Mouse (Mus musculus) hindbrain, embryonic 14.5 days (tissue): ENCODE results near the gene Pnp2. TPM values are rescaled to one million over a fixed set of nuclear protein-coding genes. Genes with fewer than 3 reads are reported as not detected.
"Not testable (repeated sequence)": the region's sequence is repeated elsewhere in the genome, so short reads cannot be mapped to it uniquely, and the experiment has no call there.

Source experiments
- ATAC-seq: fragments of 200-750 bp; cut with Nextera tagmentation; 2 replicates; pipeline ENCODE4 v1.8.0; 2017; ENCODE audit warnings: moderate number of reproducible peaks, mild to moderate bottlenecking, moderate TSS enrichment, moderate library complexity; ENCODE audit not compliant: low FRiP score
- DNase-seq: peaks from one replicate; pipeline ENCODE4 v3.0.0-alpha.2; 2015; ENCODE audit warnings: low spot score
- H3K27ac ChIP-seq: fragments of 300-500 bp; sonication (generic); 2 replicates; pipeline ENCODE4 v1.5.1; 2014; ENCODE audit warnings: mild to moderate bottlenecking, moderate library complexity
- H3K27me3 ChIP-seq: fragments of 300-500 bp; sonication (generic); 2 replicates; pipeline ENCODE4 v1.6.1; 2014; ENCODE audit warnings: mild to moderate bottlenecking, low read length, mixed read lengths; ENCODE audit not compliant: control insufficient read depth, insufficient read depth
- H3K36me3 ChIP-seq: fragments of 300-500 bp; sonication (generic); replicated peaks from 2 replicates; pipeline ENCODE4 v1.6.1; 2014; ENCODE audit not compliant: control insufficient read depth, insufficient read depth
- H3K4me1 ChIP-seq: fragments of 300-500 bp; sonication (generic); replicated peaks from 2 replicates; pipeline ENCODE4 v1.6.1; 2014; ENCODE audit warnings: antibody characterized with exemption, low read length, mixed read lengths; ENCODE audit not compliant: control insufficient read depth, insufficient read depth
- H3K4me2 ChIP-seq: fragments of 300-500 bp; sonication (generic); replicated peaks from 2 replicates; pipeline ENCODE4 v1.6.1; 2014; ENCODE audit warnings: mild to moderate bottlenecking, moderate library complexity
- H3K4me3 ChIP-seq: fragments of 300-500 bp; sonication (generic); replicated peaks from 2 replicates; pipeline ENCODE4 v1.5.1; 2014; ENCODE audit warnings: mild to moderate bottlenecking, low read length
- H3K9ac ChIP-seq: fragments of 300-500 bp; sonication (generic); 2 replicates; pipeline ENCODE4 v1.6.1; 2014
- H3K9me3 ChIP-seq: fragments of 300-500 bp; sonication (generic); 2 replicates; pipeline ENCODE4 v1.6.1; 2016; ENCODE audit warnings: low read length; ENCODE audit not compliant: control insufficient read depth
- WGBS: fragments of 180-500 bp; shearing (Covaris S2); extraction: QIAGEN DNeasy Blood & Tissue Kit; methylation state at CpG from one replicate; pipeline ENCODE4 v1.1.7; 2014; 5-methylcytosine and 5-hydroxymethylcytosine counted together
- polyA plus RNA-seq: library from polyadenylated mRNA; unstranded; fragments of >200 nt; fragmentation: Nextera tagmentation; extraction: Ambion mirVana; gene quantifications from 2 replicates; pipeline ENCODE4 v1.2.1, GENCODE M21; 2014

The Pnp2 gene
- polyA plus RNA-seq, 1 experiment from 2014 or later, result 1.1 TPM

- no peaks in the 10 kb centered on the region for H3K27me3 ChIP-seq
- no peak for DNase-seq
- H3K36me3 ChIP-seq, result no peaks in the 10 kb centered on the region
- 84% methylated on average over 1 of the region's 1 CpGs for WGBS
- no peak overlapping the region for H3K27ac ChIP-seq
- no peak overlapping the region for H3K4me2 ChIP-seq
- H3K4me3 ChIP-seq, result no peak overlapping the region
- 0 out of 2 replicates have a peak, but pooled peaks cover 5% of the 10 kb centered on the region for H3K4me1 ChIP-seq
- no peak for ATAC-seq
- no peak overlapping the region for H3K9ac ChIP-seq
- H3K9me3 ChIP-seq, result no peaks in the 10 kb centered on the region
Observed at GRCm38 (mm10) chr14:50970822-50971221, 15.0 kb downstream of the Pnp2 start.

- not testable (repeated sequence) for H3K4me3 ChIP-seq, H3K4me1 ChIP-seq, H3K36me3 ChIP-seq, H3K27ac ChIP-seq, H3K9me3 ChIP-seq, H3K27me3 ChIP-seq, H3K9ac ChIP-seq, DNase-seq, ATAC-seq, H3K4me2 ChIP-seq
- WGBS, result 93% methylated on average over 4 of the region's 5 CpGs
Observed at GRCm38 (mm10) chr14:50973054-50973453, 17.3 kb downstream of the Pnp2 start.

- H3K36me3 ChIP-seq, result no peaks in the 10 kb centered on the region
- H3K9me3 ChIP-seq, result no peaks in the 10 kb centered on the region
- WGBS, result 57% methylated on average over 4 of the region's 4 CpGs
- no peak for ATAC-seq
- H3K9ac ChIP-seq, result no peak overlapping the region
- no peak for DNase-seq
- no peak overlapping the region for H3K27ac ChIP-seq
- no peak overlapping the region for H3K4me3 ChIP-seq
- 0 out of 2 replicates have a peak, but pooled peaks cover 5% of the 10 kb centered on the region for H3K4me1 ChIP-seq
- no peaks in the 10 kb centered on the region for H3K27me3 ChIP-seq
- H3K4me2 ChIP-seq, result no peak overlapping the region
Observed at GRCm38 (mm10) chr14:50973700-50974099, 17.9 kb downstream of the Pnp2 start.

GRCm38 (mm10) chr14:50975001-50975400 lies 19.2 kb downstream of the Pnp2 start:
- Histone ChIP-seq H3K4me3 (no peak overlapping the region), H3K4me2 (no peak overlapping the region), H3K36me3 (no peaks in the 10 kb centered on the region), H3K27me3 (no peaks in the 10 kb centered on the region), H3K27ac (no peak overlapping the region), H3K9me3 (no peaks in the 10 kb centered on the region), H3K9ac (no peak overlapping the region), H3K4me1 (no peaks in the 10 kb centered on the region)
- whole genome bisulfite sequencing, result 61% methylated on average over 5 of the region's 5 CpGs
- DNase-seq (no peak), ATAC-seq (no peak)

- DNase-seq (no peak), ATAC-seq (no peak)
- H3K36me3 ChIP-seq, result no peaks in the 10 kb centered on the region
- H3K4me1 ChIP-seq, result no peaks in the 10 kb centered on the region
- no peak overlapping the region for H3K4me3 ChIP-seq
- no peaks in the 10 kb centered on the region for H3K9me3 ChIP-seq
- no peak overlapping the region for H3K27ac ChIP-seq
- WGBS, result 10% methylated on average over 9 of the region's 9 CpGs
- H3K4me2 ChIP-seq, result no peak overlapping the region
- no peaks in the 10 kb centered on the region for H3K27me3 ChIP-seq
- H3K9ac ChIP-seq, result no peak overlapping the region
Observed at GRCm38 (mm10) chr14:50976674-50977073, 20.9 kb downstream of the Pnp2 start.

- ATAC-seq, H3K36me3 ChIP-seq, H3K4me2 ChIP-seq, H3K9ac ChIP-seq, H3K27me3 ChIP-seq, DNase-seq, H3K27ac ChIP-seq, H3K4me1 ChIP-seq, H3K4me3 ChIP-seq, H3K9me3 ChIP-seq: not testable (repeated sequence)
- WGBS, result 98% methylated on average over 6 of the region's 6 CpGs
Observed at GRCm38 (mm10) chr14:50978451-50978850, 22.7 kb downstream of the Pnp2 start.

- ATAC-seq (no peak), DNase-seq (no peak)
- no peak overlapping the region for H3K27ac ChIP-seq
- H3K27me3 ChIP-seq, result no peaks in the 10 kb centered on the region
- no peak overlapping the region for H3K4me3 ChIP-seq
- H3K4me2 ChIP-seq, result no peak overlapping the region
- no peaks in the 10 kb centered on the region for H3K9me3 ChIP-seq
- no peak overlapping the region for H3K9ac ChIP-seq
- H3K36me3 ChIP-seq, result no peaks in the 10 kb centered on the region
- H3K4me1 ChIP-seq, result no peaks in the 10 kb centered on the region
Observed at GRCm38 (mm10) chr14:50979631-50980030, 23.8 kb downstream of the Pnp2 start.

GRCm38 (mm10) chr14:50981207-50981606 lies 25.4 kb downstream of the Pnp2 start:
- no peak for ATAC-seq
- WGBS, result 39% methylated on average over 2 of the region's 2 CpGs
- DNase-seq, result no peak

GRCm38 (mm10) chr14:50981837-50982236 lies 26.0 kb downstream of the Pnp2 start:
- WGBS, result 91% methylated on average over 5 of the region's 5 CpGs
- no peak overlapping the region for H3K4me3 ChIP-seq
- no peaks in the 10 kb centered on the region for H3K27me3 ChIP-seq
- H3K9me3 ChIP-seq, result no peaks in the 10 kb centered on the region
- no peak overlapping the region for H3K9ac ChIP-seq
- no peak overlapping the region for H3K4me2 ChIP-seq
- no peaks in the 10 kb centered on the region for H3K36me3 ChIP-seq
- DNase-seq, result no peak
- ATAC-seq, result no peak
- no peak overlapping the region for H3K27ac ChIP-seq
- H3K4me1 ChIP-seq, result no peaks in the 10 kb centered on the region

More at GRCm38 (mm10) chr14:50981207-50981606, 25.4 kb downstream of the Pnp2 start:
- Histone ChIP-seq H3K4me2 (no peak overlapping the region), H3K9me3 (no peaks in the 10 kb centered on the region), H3K27me3 (no peaks in the 10 kb centered on the region), H3K27ac (no peak overlapping the region), H3K36me3 (no peaks in the 10 kb centered on the region), H3K9ac (no peak overlapping the region), H3K4me3 (no peak overlapping the region), H3K4me1 (no peaks in the 10 kb centered on the region)

- no peaks in the 10 kb centered on the region for H3K27me3 ChIP-seq
- H3K27ac ChIP-seq, result no peak overlapping the region
- no peak for DNase-seq
- H3K4me3 ChIP-seq, result no peak overlapping the region
- no peak for ATAC-seq
- H3K4me1 ChIP-seq, result no peaks in the 10 kb centered on the region
- no peak overlapping the region for H3K4me2 ChIP-seq
- H3K9me3 ChIP-seq, result no peaks in the 10 kb centered on the region
- no peak overlapping the region for H3K9ac ChIP-seq
- no peaks in the 10 kb centered on the region for H3K36me3 ChIP-seq
- 89% methylated on average over 2 of the region's 2 CpGs for WGBS
Observed at GRCm38 (mm10) chr14:50987668-50988067, 31.9 kb downstream of the Pnp2 start.
